Mouse (Mus musculus) MEL (cell line): ENCODE data around the gene Gm21988. TPM values are rescaled to one million over a fixed set of nuclear protein-coding genes. Genes with fewer than 3 reads are reported as not detected.
A peak's percentile ranks its signal among the peaks of the same experiment; 100 is the strongest.

Source experiments
- DNase-seq: peaks from one replicate; pipeline ENCODE4 v3.0.0; 2011; ENCODE audit warnings: low read depth, low spot score
- H3K27ac ChIP-seq: 2 replicates; pipeline ENCODE4 v1.5.1; 2012; ENCODE audit warnings: low read depth, mild to moderate bottlenecking, control low read depth, low read length, moderate library complexity; ENCODE audit not compliant: control insufficient read depth
- H3K27me3 ChIP-seq, 2 experiments: fragments of 150-350 bp in 1 of 2; sonication (generic) in 1 of 2; 2 replicates each; pipeline ENCODE4 v1.6.1; 2012; ENCODE audit warnings: low read length in 2 of 2, mild to moderate bottlenecking in 2 of 2, improper control_type of control experiment in 1 of 2, moderate library complexity in 1 of 2; ENCODE audit not compliant: insufficient read depth in 2 of 2, control insufficient read depth in 1 of 2
- H3K36me3 ChIP-seq, 2 experiments: 2 replicates each; pipeline ENCODE4 v1.6.1; 2012 to 2014; ENCODE audit warnings: low read length in 2 of 2, improper control_type of control experiment in 1 of 2, inconsistent platforms in 1 of 2, mild to moderate bottlenecking in 1 of 2; ENCODE audit not compliant: insufficient read depth in 2 of 2, control insufficient read depth in 1 of 2
- H3K4me1 ChIP-seq, 2 experiments: fragments of 150-350 bp in 1 of 2; sonication (generic) in 1 of 2; 2 replicates each; pipeline ENCODE4 v1.6.1; 2012; ENCODE audit warnings: low read length in 2 of 2, improper control_type of control experiment in 1 of 2, mild to moderate bottlenecking in 1 of 2; ENCODE audit not compliant: insufficient read depth in 2 of 2, control insufficient read depth in 1 of 2
- H3K4me3 ChIP-seq, 2 experiments: fragments of 150-350 bp in 1 of 2; sonication (generic) in 1 of 2; 2 replicates each; pipeline ENCODE4 v1.5.1; 2012; ENCODE audit warnings: low read depth in 2 of 2, low read length in 2 of 2, mild to moderate bottlenecking in 2 of 2, moderate library complexity in 2 of 2, control low read depth in 1 of 2, improper control_type of control experiment in 1 of 2; ENCODE audit not compliant: control insufficient read depth in 1 of 2, insufficient read depth in 1 of 2
- H3K79me2 ChIP-seq: 2 replicates; pipeline ENCODE4 v1.6.1; 2012; ENCODE audit warnings: mild to moderate bottlenecking, low read length, moderate library complexity; ENCODE audit not compliant: control insufficient read depth, poor library complexity, insufficient read depth
- H3K9ac ChIP-seq: 2 replicates; pipeline ENCODE4 v1.6.1; 2012; ENCODE audit warnings: low read depth, mild to moderate bottlenecking, control low read depth, low read length, moderate library complexity; ENCODE audit not compliant: control insufficient read depth, poor library complexity, severe bottlenecking
- H3K9me3 ChIP-seq: fragments of 150-350 bp; sonication (generic); replicated peaks from 2 replicates; pipeline ENCODE4 v1.6.1; 2012; ENCODE audit warnings: mild to moderate bottlenecking, low read length, improper control_type of control experiment, moderate library complexity; ENCODE audit not compliant: insufficient read depth
- BHLHE40 ChIP-seq: IDR thresholded peaks from 2 replicates; pipeline ENCODE4 v1.6.1; 2012; ENCODE audit warnings: low read depth, mild to moderate bottlenecking, inconsistent platforms, low read length, improper control_type of control experiment, borderline replicate concordance
- CHD2 ChIP-seq: IDR thresholded peaks from 2 replicates; pipeline ENCODE4 v1.6.1; 2011; ENCODE audit warnings: low read length, improper control_type of control experiment
- EP300 ChIP-seq, 2 experiments: IDR thresholded peaks; 2 replicates each; pipeline ENCODE4 v1.6.1; 2011; ENCODE audit warnings: improper control_type of control experiment in 2 of 2, low read length in 2 of 2, low read depth in 1 of 2, mild to moderate bottlenecking in 1 of 2
- ETS1 ChIP-seq: IDR thresholded peaks from 2 replicates; pipeline ENCODE4 v1.6.1; 2012; ENCODE audit warnings: low read depth, mild to moderate bottlenecking, inconsistent platforms, low read length, improper control_type of control experiment, moderate library complexity
- GABPA ChIP-seq: IDR thresholded peaks from 2 replicates; pipeline ENCODE4 v1.6.1; 2012; ENCODE audit warnings: low read depth, mild to moderate bottlenecking, inconsistent platforms, low read length, improper control_type of control experiment, moderate library complexity
- GATA1 ChIP-seq: IDR thresholded peaks from 2 replicates; pipeline ENCODE4 v1.6.1; 2011; ENCODE audit warnings: low read depth, low read length, improper control_type of control experiment
- JUND ChIP-seq: IDR thresholded peaks from 2 replicates; pipeline ENCODE4 v1.6.1; 2011; ENCODE audit warnings: low read depth, mild to moderate bottlenecking, improper control_type of control experiment, low read length
- MAFK ChIP-seq: IDR thresholded peaks from 2 replicates; pipeline ENCODE4 v1.6.1; 2011; ENCODE audit warnings: low read depth, mild to moderate bottlenecking, low read length, improper control_type of control experiment, borderline replicate concordance
- MAZ ChIP-seq: IDR thresholded peaks from 2 replicates; pipeline ENCODE4 v1.6.1; 2012; ENCODE audit warnings: low read depth, mild to moderate bottlenecking, inconsistent platforms, low read length, improper control_type of control experiment
- MEF2A ChIP-seq: IDR thresholded peaks from 2 replicates; pipeline ENCODE4 v1.6.1; 2014; ENCODE audit warnings: low read depth, mild to moderate bottlenecking, inconsistent platforms, low read length, improper control_type of control experiment; ENCODE audit not compliant: poor library complexity, insufficient replicate concordance, severe bottlenecking; ENCODE audit errors: extremely low read depth
- MYB ChIP-seq: IDR thresholded peaks from 2 replicates; pipeline ENCODE4 v1.6.1; 2011; ENCODE audit warnings: mild to moderate bottlenecking, low read depth, low read length, improper control_type of control experiment
- NELFE ChIP-seq: IDR thresholded peaks from 2 replicates; pipeline ENCODE4 v1.6.1; 2011; ENCODE audit warnings: low read depth, low read length, improper control_type of control experiment
- NRF1 ChIP-seq: IDR thresholded peaks from 2 replicates; pipeline ENCODE4 v1.6.1; 2014; ENCODE audit warnings: low read depth, mild to moderate bottlenecking, inconsistent platforms, low read length, improper control_type of control experiment, moderate library complexity; ENCODE audit not compliant: poor library complexity, insufficient read depth, severe bottlenecking
- POLR2AphosphoS2 ChIP-seq: IDR thresholded peaks from 2 replicates; pipeline ENCODE4 v1.6.1; 2011; ENCODE audit warnings: low read length, improper control_type of control experiment
- POLR2AphosphoS5 ChIP-seq: IDR thresholded peaks from 2 replicates; pipeline ENCODE4 v1.6.1; 2012; ENCODE audit warnings: low read depth, borderline replicate concordance, mild to moderate bottlenecking, inconsistent platforms, low read length, moderate library complexity, mixed read lengths
- RCOR1 ChIP-seq: IDR thresholded peaks from 2 replicates; pipeline ENCODE4 v1.6.1; 2012; ENCODE audit warnings: low read depth, mild to moderate bottlenecking, inconsistent platforms, low read length, improper control_type of control experiment
- TCF12 ChIP-seq: IDR thresholded peaks from 2 replicates; pipeline ENCODE4 v1.6.1; 2014; ENCODE audit warnings: low read depth, mild to moderate bottlenecking, inconsistent platforms, low read length, improper control_type of control experiment, moderate library complexity
- UBTF ChIP-seq: IDR thresholded peaks from 2 replicates; pipeline ENCODE4 v1.6.1; 2012; ENCODE audit warnings: low read depth, mild to moderate bottlenecking, inconsistent platforms, low read length, improper control_type of control experiment, moderate library complexity, borderline replicate concordance; ENCODE audit not compliant: insufficient read depth
- USF1 ChIP-seq: IDR thresholded peaks from 2 replicates; pipeline ENCODE4 v1.6.1; 2014; ENCODE audit warnings: low read depth, mild to moderate bottlenecking, inconsistent platforms, low read length, improper control_type of control experiment, moderate library complexity
- USF2 ChIP-seq, 2 experiments: IDR thresholded peaks; 2 replicates each; pipeline ENCODE4 v1.6.1; 2011 to 2012; ENCODE audit warnings: improper control_type of control experiment in 2 of 2, low read length in 2 of 2, borderline replicate concordance in 1 of 2, inconsistent platforms in 1 of 2, low read depth in 1 of 2, mild to moderate bottlenecking in 1 of 2; ENCODE audit not compliant: insufficient read depth in 1 of 2
- ZKSCAN1 ChIP-seq: IDR thresholded peaks from 2 replicates; pipeline ENCODE4 v1.6.1; 2012; ENCODE audit warnings: low read depth, mild to moderate bottlenecking, inconsistent platforms, low read length, improper control_type of control experiment, moderate library complexity
- ZNF384 ChIP-seq: IDR thresholded peaks from 2 replicates; pipeline ENCODE4 v1.6.1; 2012; ENCODE audit warnings: low read depth, mild to moderate bottlenecking, inconsistent platforms, low read length, improper control_type of control experiment
- polyA plus RNA-seq, 2 experiments: library from polyadenylated mRNA; stranded (reverse) in 1 of 2; unstranded in 1 of 2; fragments of >175 nt in 1 of 2; fragments of >200 nt in 1 of 2; gene quantifications; 2 replicates each; pipeline versions ENCODE4 v1.2.1 to v1.2.4; 2012; ENCODE audit warnings: low replicate concordance in 2 of 2, low read depth in 1 of 2; ENCODE audit not compliant: insufficient read length in 2 of 2, insufficient read depth in 1 of 2, missing spikeins in 1 of 2
- total RNA-seq: library from RNA; depleted of rRNA; stranded (reverse); fragments of 300-350 nt; gene quantifications from 2 replicates; pipeline ENCODE4 v1.2.3, GENCODE M21; 2012

Gene Gm21988
- total and polyA plus RNA-seq, 3 experiments, result 3.7 to 4.1 TPM; not detected in 1

GRCm38 (mm10) chr11:70229260-70230010 is 10.2 kb downstream of the Gm21988 start, which contains the start of gene Bcl6b:
Bcl6b (minus strand) TSS chr11:70229798.
- Histone ChIP-seq H3K36me3 (no peaks in the 10 kb centered on the region; a peak in 1 of 4 replicates), H3K9ac (peak within 1 kb of the TSS; percentile 10; the same call in 1 of the 2 replicates), H3K4me3 (no peak within 1 kb of the TSS; a peak in 1 of 4 replicates), H3K27me3 (no peaks in the 10 kb centered on the region), H3K79me2 (no peaks in the 10 kb centered on the region), H3K27ac (no peak within 1 kb of the TSS), H3K4me1 (peaks cover 0 to 4% of the 10 kb centered on the region in 2 experiments; a peak in 1 of 4 replicates), H3K9me3 (no peaks in the 10 kb centered on the region)
- DNase-seq, result no peak
- TF ChIP-seq BHLHE40 (no peak), ZNF384 (no peak), MAZ (no peak), USF1 (no peak), ZKSCAN1 (no peak)

DNA sequence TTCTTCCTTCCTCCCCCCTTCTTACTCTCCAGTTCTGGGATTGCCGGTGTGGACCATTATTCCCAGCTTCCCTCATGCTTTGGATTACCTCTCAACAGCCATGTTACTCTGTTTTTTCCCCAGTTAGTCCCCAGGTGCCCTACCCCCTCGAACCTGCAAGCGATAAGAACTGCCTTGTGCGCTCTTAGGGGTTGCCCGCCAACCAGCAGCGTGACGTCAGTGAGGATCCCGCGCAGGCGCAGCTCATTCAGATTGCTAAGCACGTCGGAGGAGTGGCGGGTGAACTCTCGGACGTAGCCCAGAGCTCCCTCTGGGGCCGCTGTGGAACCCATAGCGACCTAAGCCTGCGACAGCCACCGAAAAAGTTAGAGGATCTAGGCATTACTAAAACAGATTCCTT is 10.8 kb downstream of the Gm21988 start:
- H3K27ac ChIP-seq, result no peak overlapping the region
- TF ChIP-seq CHD2 (no peak), GABPA (no peak), TCF12 (no peak), POLR2AphosphoS5 (no peak), MEF2A (no peak), RCOR1 (no peak)
- H3K36me3 ChIP-seq, result no peaks in the 10 kb centered on the region; a peak in 1 of 4 replicates
- no peaks in the 10 kb centered on the region for H3K79me2 ChIP-seq
- no peaks in the 10 kb centered on the region for H3K9me3 ChIP-seq
- DNase-seq, result no peak
- no peaks in the 10 kb centered on the region for H3K27me3 ChIP-seq
- peaks cover 0 to 4% of the 10 kb centered on the region in 2 experiments; a peak in 1 of 4 replicates for H3K4me1 ChIP-seq
- no peak overlapping the region for H3K9ac ChIP-seq
- H3K4me3 ChIP-seq, result no peak overlapping the region

- no peak overlapping the region for H3K9ac ChIP-seq
- H3K27ac ChIP-seq, result no peak overlapping the region
- no peaks in the 10 kb centered on the region for H3K79me2 ChIP-seq
- no peaks in the 10 kb centered on the region for H3K27me3 ChIP-seq
- H3K4me1 ChIP-seq, result peaks cover 0 to 4% of the 10 kb centered on the region in 2 experiments; a peak in 1 of 4 replicates
- no peak for DNase-seq
- H3K9me3 ChIP-seq, result no peaks in the 10 kb centered on the region
- no peak overlapping the region for H3K4me3 ChIP-seq
- H3K36me3 ChIP-seq, result no peaks in the 10 kb centered on the region; a peak in 1 of 4 replicates
- TF ChIP-seq NRF1 (no peak), ZNF384 (no peak), EP300 (IDR thresholded peaks at IDR 0.05; ENCODE audit: low read depth in 1 of 2, low read length in 2 of 2) (no peak), GABPA (no peak), ZKSCAN1 (no peak), RCOR1 (no peak), MAFK (no peak), MAZ (no peak), NELFE (no peak), ETS1 (no peak), MYB (no peak), UBTF (no peak), JUND (no peak), GATA1 (no peak), USF2 (IDR thresholded peaks at IDR 0.05; ENCODE audit: borderline replicate concordance in 1 of 2, insufficient read depth in 1 of 2, low read depth in 1 of 2, low read length in 2 of 2) (no peak), POLR2AphosphoS2 (no peak)
Measured at GRCm38 (mm10) chr11:70227661-70228245, 11.9 kb downstream of the Gm21988 start.
